Mouse (Mus musculus): ENCODE data around the gene Efemp2. TPM values are rescaled to one million over a fixed set of nuclear protein-coding genes. Genes with fewer than 3 reads are reported as not detected.

The Efemp2 gene
- total RNA-seq (2021) = 10 to 100 TPM; 18.3 to 18.6 TPM

DNA sequence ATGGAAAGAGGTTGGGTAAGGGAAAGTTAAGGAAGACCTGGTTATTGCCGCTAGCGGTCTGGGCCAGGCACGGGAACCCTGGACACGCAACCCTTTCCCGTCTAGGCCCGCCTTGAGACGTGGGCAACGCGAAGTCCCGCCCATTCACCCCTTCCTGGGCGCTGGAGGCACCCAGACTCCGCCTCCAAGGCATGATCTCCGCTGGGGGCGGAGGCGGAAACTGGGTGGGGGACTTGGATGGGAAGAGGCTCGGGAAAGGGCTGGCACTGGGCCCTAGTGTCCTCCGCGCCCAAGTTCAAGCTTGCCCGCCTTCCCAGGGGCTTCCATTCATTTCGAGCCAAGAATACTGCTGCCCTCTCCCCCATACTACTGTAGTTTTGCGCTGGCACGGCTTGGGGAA is at the start of gene Efemp2:
Efemp2 (plus strand) TSS at position 235 of the 400 bp plus-strand sequence.
- intact Hi-C loops (cut with DNase I) = no loop called here
- peak in 1 of 2 experiments; percentile 90 for DNase-seq (ENCODE audit: extremely low spot score in 1 of 2, low spot score in 2 of 2)

DNA sequence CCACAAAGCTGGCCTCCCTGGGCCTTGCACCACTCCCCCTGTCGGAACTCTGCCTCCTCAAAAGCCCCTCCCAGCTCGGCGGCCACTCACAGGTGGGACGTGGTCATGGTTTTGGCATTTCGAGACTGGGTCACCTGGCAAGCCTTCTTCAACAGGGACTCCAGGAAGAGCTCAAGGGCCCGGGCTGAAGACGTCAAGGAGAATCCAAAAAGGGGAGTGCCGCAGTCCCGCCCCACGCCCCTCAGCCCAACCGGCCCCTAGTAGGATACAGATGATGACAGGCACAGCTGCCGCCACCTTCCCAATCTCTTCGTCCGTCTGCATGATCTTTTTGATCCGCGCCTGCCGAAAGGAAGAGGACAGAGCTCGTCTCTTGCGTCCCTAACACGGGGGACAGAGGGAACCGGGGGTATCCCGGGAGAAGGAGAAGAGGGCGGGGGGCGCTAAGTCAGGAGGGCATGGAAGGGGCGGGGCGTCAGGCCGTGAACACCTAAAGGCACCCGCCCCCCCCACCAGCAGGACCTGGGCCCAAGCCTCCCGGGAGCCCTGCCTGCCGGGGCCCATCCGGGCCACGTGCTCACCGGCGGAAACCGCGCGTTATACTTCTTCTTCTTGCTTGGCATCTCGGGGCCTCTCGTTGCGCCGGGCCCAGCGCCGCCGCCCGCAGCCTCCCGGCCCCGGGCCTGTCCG is 49.5 kb upstream of the Efemp2 start:
- DNase-seq (ENCODE audit: extremely low spot score in 1 of 2, low spot score in 2 of 2) = peak in 1 of 2 experiments; percentile 88
- intact Hi-C loops (cut with DNase I) = no loop called here

DNA sequence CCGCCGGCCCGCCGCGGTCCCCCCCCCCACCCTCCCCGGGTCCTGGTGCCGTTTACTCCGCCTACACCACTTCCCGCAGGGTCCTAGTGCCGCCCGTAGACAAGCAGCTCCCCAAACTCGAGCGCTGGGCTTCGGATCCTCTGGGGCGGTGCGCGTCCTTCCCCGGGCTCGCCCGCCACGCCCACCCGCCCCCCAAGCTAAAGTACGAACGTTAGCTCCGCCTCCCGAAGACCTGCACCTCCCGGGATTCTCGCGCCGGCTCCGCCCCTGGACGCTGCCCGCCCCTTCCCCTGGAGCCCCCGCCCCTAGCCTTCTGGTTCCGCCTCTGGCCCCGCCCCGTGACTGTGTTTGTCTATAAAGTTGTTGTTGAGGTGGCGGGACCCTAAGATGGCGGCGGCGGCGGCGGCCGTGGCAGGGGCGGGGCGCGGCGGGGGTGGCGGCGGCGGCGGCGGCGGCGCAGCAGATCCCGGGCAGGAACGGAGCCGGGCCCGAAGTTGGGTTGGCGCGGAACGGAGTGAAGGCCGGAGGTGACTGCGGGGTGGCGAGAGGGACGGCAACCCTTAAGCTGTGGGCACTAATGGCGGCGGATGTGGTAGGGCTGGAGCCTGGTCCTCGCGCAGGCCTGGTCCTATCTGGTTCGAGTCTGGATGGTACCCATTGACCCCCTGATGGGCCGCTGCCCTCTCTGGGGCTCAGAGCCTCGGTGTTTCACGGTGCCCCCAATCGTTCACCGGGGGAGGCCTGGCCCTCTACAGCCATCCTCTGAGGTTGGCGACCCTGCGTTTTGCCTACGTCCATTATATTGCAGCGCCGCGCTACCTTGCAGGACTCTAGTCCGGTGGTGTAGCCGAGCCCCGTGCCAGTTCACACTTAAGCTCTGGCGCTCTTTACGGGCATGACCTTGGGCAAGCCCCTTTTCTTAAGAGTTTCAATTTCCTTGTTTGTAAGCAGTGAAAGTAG is 48.7 kb upstream of the Efemp2 start, which contains the start of the genes Drap1 and AI837181:
Drap1 (minus strand) TSS at position 198 of the 960 bp plus-strand sequence.
AI837181 (plus strand) TSS at position 363 of the 960 bp plus-strand sequence.
- intact Hi-C loops (cut with DNase I) = no loop called here
- peak; percentile 91 to 97 for DNase-seq (ENCODE audit: extremely low spot score in 1 of 2, low spot score in 2 of 2)

- peak in 1 of 2 experiments; percentile 50 for DNase-seq (ENCODE audit: extremely low spot score in 1 of 2, low spot score in 2 of 2)
- intact Hi-C loops (cut with DNase I) = no loop called here
Measured at GRCm38 (mm10) chr19:5425906-5426565, 47.7 kb upstream of the Efemp2 start.

GRCm38 (mm10) chr19:5426640-5427290 is 47.0 kb upstream of the Efemp2 start:
- DNase-seq (ENCODE audit: extremely low spot score in 1 of 2, low spot score in 2 of 2) = no peak
- intact Hi-C loops (cut with DNase I) = no loop called here

GRCm38 (mm10) chr19:5428083-5428482 is 45.7 kb upstream of the Efemp2 start:
- DNase-seq (ENCODE audit: extremely low spot score in 1 of 2, low spot score in 2 of 2) = no peak
- intact Hi-C loops (cut with DNase I) = no loop called here

DNA sequence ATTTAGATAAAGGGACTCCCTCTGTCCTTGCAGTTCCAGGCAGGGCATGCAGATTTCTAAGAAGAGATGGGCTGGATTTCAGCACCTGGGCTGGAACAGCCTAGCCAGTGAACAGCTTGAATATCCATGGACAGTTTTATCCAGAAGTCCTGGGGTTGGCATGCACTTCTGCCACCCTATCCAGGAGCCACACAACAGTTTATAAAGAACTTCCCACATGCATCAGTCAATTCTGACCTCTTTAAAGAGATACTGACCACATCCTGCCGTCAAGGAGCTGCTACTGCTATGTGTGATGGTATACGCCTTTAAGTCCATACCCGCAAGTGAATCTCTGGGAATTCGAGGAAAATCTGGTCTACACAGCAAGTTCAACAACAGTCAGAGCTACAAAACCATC is 44.5 kb upstream of the Efemp2 start:
- intact Hi-C loops (cut with DNase I) = no loop called here
- no peak for DNase-seq (ENCODE audit: extremely low spot score in 1 of 2, low spot score in 2 of 2)

DNA sequence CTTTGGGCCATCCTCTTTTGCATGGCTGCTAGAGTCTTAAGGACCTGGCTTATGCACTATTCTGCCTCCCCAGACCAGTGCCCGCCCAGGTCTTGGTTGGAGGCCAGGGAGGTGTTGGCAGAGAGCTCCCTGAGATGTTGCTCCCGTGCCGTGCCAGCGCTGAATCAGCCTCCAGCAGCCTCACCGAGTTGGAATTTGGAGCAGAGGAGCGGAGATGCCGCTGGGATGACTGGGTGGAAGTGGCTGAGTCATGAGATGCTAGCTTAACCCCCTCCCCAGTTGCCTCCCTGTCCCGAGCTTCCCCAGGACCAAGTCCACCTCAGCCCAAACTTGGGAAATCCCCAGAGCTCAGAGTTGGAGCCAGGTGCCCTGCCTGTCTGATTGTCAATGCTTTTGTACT is 43.9 kb upstream of the Efemp2 start:
- intact Hi-C loops (cut with DNase I) = no loop called here
- peak in 1 of 2 experiments; percentile 54 for DNase-seq (ENCODE audit: extremely low spot score in 1 of 2, low spot score in 2 of 2)

- intact Hi-C loops (cut with DNase I) = no loop called here
- DNase-seq (ENCODE audit: extremely low spot score in 1 of 2, low spot score in 2 of 2) = no peak
Measured at GRCm38 (mm10) chr19:5430408-5430807, 43.3 kb upstream of the Efemp2 start.

- no peak for DNase-seq (ENCODE audit: extremely low spot score in 1 of 2, low spot score in 2 of 2)
- intact Hi-C loops (cut with DNase I) = no loop called here
Measured at GRCm38 (mm10) chr19:5431911-5432464, 41.8 kb upstream of the Efemp2 start.

- intact Hi-C loops (cut with DNase I) = no loop called here
- DNase-seq (ENCODE audit: extremely low spot score in 1 of 2, low spot score in 2 of 2) = peak in 1 of 2 experiments; percentile 65
Measured at GRCm38 (mm10) chr19:5432992-5433852, 40.5 kb upstream of the Efemp2 start.

- intact Hi-C loops (cut with DNase I) = no loop called here
- DNase-seq (ENCODE audit: extremely low spot score in 1 of 2, low spot score in 2 of 2) = no peak
Measured at GRCm38 (mm10) chr19:5433951-5434350, 39.8 kb upstream of the Efemp2 start.

GRCm38 (mm10) chr19:5444371-5444908 is 29.3 kb upstream of the Efemp2 start:
- intact Hi-C loops (cut with DNase I) = no loop called here
- no peak for DNase-seq (ENCODE audit: extremely low spot score in 1 of 2, low spot score in 2 of 2)

GRCm38 (mm10) chr19:5444954-5445353 is 28.8 kb upstream of the Efemp2 start:
- intact Hi-C loops (cut with DNase I) = no loop called here
- DNase-seq (ENCODE audit: extremely low spot score in 1 of 2, low spot score in 2 of 2) = no peak

DNA sequence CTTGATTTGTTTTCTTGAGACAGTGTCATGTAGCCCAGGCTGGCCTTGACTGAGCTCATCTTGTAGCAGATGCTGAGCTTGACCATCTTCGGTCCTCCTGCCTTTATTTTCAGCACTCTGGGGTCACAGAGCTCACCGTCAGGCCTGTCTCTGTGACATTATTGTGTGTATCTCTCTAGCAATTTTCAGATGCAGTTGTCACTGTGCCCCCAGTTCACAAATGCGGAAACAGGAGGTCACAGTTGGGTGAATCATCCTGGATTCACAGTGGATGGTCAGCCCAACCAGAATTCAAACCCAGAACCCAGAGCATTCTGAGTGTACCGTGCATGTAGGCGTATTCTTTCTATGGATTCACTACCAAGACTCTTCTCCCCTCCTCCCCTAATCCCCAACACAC is 28.0 kb upstream of the Efemp2 start:
- intact Hi-C loops (cut with DNase I) = no loop called here
- no peak for DNase-seq (ENCODE audit: extremely low spot score in 1 of 2, low spot score in 2 of 2)

DNA sequence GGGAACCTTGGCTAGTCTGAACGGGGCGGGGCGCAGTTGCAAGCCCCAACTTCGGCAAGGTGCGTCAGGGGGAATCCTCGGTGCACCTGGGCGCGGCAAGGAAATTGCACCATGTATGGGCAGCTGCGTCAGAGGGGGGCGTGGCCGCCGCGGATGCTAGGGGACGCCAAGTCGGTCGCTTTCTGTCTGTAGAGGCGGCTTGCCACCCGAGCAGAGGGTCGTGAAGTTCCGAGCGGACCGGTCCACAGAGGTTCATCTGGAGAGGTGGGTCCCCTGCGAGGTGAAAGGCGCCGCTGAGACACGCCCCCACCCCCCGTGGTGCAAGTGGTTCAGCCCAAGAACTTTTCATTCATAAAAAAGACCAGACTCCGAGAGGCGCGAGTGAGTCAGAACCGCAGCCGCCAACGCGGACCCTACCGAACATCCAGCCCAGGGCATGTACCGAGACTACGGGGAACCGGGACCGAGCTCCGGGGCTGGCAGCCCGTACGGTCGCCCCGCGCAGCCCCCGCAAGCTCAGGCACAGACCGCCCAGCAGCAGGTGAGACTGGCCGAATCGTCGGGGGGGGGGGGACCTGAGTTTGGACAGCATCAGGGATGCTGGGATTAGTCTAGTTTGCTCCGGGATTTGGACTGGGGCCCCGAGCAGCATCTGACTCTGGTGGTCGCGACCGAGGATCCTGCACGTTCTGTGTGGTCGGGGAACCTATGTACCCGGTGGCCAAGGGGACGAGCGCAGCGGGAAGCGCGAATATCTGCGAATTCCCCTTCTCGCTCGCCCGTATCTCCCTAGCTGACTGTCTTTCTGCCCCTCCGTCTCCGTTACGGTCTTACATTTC is 26.0 kb upstream of the Efemp2 start, which contains the start of gene Fosl1:
Fosl1 (plus strand) TSS at position 33 of the 839 bp plus-strand sequence.
- DNase-seq (ENCODE audit: extremely low spot score in 1 of 2, low spot score in 2 of 2) = peak in 1 of 2 experiments; percentile 83
- intact Hi-C loops (cut with DNase I) = no loop called here

Data from left cerebral cortex, postnatal 10 days (tissue).